Mouse (Mus musculus) MEL (cell line): ENCODE results near the gene Nucb1.
A peak's percentile ranks its signal among the peaks of the same experiment; 100 is the strongest.

Source experiments
- CHD2 ChIP-seq: IDR thresholded peaks from 2 replicates; pipeline ENCODE4 v1.6.1; 2011; ENCODE audit warnings: low read length, improper control_type of control experiment
- CTCF ChIP-seq, 3 experiments: IDR thresholded peaks in 2 of 3; conservative IDR thresholded peaks in 1 of 3; 2 replicates each; pipeline ENCODE4 v1.5.1; 2011 to 2012; ENCODE audit warnings: low read length in 3 of 3, low read depth in 2 of 3, mild to moderate bottlenecking in 2 of 3, improper control_type of control experiment in 1 of 3, inconsistent platforms in 1 of 3, mixed read lengths in 1 of 3, moderate library complexity in 1 of 3; ENCODE audit not compliant: control insufficient read depth in 1 of 3, insufficient read depth in 1 of 3, poor library complexity in 1 of 3, severe bottlenecking in 1 of 3
- EP300 ChIP-seq, 2 experiments: IDR thresholded peaks; 2 replicates each; pipeline ENCODE4 v1.6.1; 2011; ENCODE audit warnings: improper control_type of control experiment in 2 of 2, low read length in 2 of 2, low read depth in 1 of 2, mild to moderate bottlenecking in 1 of 2
- MAFK ChIP-seq: IDR thresholded peaks from 2 replicates; pipeline ENCODE4 v1.6.1; 2011; ENCODE audit warnings: low read depth, mild to moderate bottlenecking, low read length, improper control_type of control experiment, borderline replicate concordance
- MEF2A ChIP-seq: IDR thresholded peaks from 2 replicates; pipeline ENCODE4 v1.6.1; 2014; ENCODE audit warnings: low read depth, mild to moderate bottlenecking, inconsistent platforms, low read length, improper control_type of control experiment; ENCODE audit not compliant: poor library complexity, insufficient replicate concordance, severe bottlenecking; ENCODE audit errors: extremely low read depth
- MXI1 ChIP-seq: IDR thresholded peaks from 2 replicates; pipeline ENCODE4 v1.6.1; 2011; ENCODE audit warnings: mild to moderate bottlenecking, low read depth, low read length, improper control_type of control experiment
- MYB ChIP-seq: IDR thresholded peaks from 2 replicates; pipeline ENCODE4 v1.6.1; 2011; ENCODE audit warnings: mild to moderate bottlenecking, low read depth, low read length, improper control_type of control experiment
- MYC ChIP-seq: IDR thresholded peaks from 2 replicates; pipeline ENCODE4 v1.6.1; 2011; ENCODE audit warnings: low read depth, mild to moderate bottlenecking, low read length, improper control_type of control experiment, moderate library complexity
- NRF1 ChIP-seq: IDR thresholded peaks from 2 replicates; pipeline ENCODE4 v1.6.1; 2014; ENCODE audit warnings: low read depth, mild to moderate bottlenecking, inconsistent platforms, low read length, improper control_type of control experiment, moderate library complexity; ENCODE audit not compliant: poor library complexity, insufficient read depth, severe bottlenecking
- POLR2A ChIP-seq, 2 experiments: IDR thresholded peaks; 2 replicates each; pipeline ENCODE4 v1.6.1; 2011 to 2012; ENCODE audit warnings: low read length in 2 of 2, mild to moderate bottlenecking in 2 of 2, control low read depth in 1 of 2, improper control_type of control experiment in 1 of 2, low read depth in 1 of 2, moderate library complexity in 1 of 2; ENCODE audit not compliant: control insufficient read depth in 1 of 2, insufficient read depth in 1 of 2, poor library complexity in 1 of 2
- POLR2AphosphoS5 ChIP-seq: IDR thresholded peaks from 2 replicates; pipeline ENCODE4 v1.6.1; 2012; ENCODE audit warnings: low read depth, borderline replicate concordance, mild to moderate bottlenecking, inconsistent platforms, low read length, moderate library complexity, mixed read lengths
- TBP ChIP-seq: IDR thresholded peaks from 2 replicates; pipeline ENCODE4 v1.8.0; 2011; ENCODE audit warnings: low read depth, low read length, improper control_type of control experiment
- UBTF ChIP-seq: IDR thresholded peaks from 2 replicates; pipeline ENCODE4 v1.6.1; 2012; ENCODE audit warnings: low read depth, mild to moderate bottlenecking, inconsistent platforms, low read length, improper control_type of control experiment, moderate library complexity, borderline replicate concordance; ENCODE audit not compliant: insufficient read depth
- USF1 ChIP-seq: IDR thresholded peaks from 2 replicates; pipeline ENCODE4 v1.6.1; 2014; ENCODE audit warnings: low read depth, mild to moderate bottlenecking, inconsistent platforms, low read length, improper control_type of control experiment, moderate library complexity

DNA sequence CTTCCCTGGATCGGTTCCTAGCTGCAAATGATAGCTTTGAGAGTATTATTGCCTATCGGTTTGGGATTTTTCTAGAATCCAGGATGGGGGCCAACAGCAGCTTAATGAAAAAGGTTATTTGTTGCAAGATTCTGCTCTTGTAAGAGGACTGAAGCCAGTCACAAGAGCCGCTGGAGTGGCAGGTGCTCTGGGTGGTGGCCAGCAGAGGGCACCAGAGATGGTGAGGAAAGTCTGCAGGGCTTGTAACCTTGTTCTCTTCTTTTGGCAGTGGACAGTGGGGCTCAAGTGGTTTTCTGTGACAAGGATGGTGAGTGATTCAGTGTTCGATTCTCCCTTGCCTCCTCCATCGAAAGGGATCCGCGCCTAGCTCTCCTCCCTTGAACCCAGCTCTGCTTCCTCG, 45.6 kb upstream of the Nucb1 start:
- TF ChIP-seq NRF1, result no peak
- peak; percentile 85 to 92 (median 86) for TF ChIP-seq CTCF (IDR thresholded peaks at IDR 0.05 in 2 of 3, conservative IDR thresholded peaks at IDR 0.05 in 1 of 3; ENCODE audit: control insufficient read depth in 1 of 3, insufficient read depth in 1 of 3, low read depth in 2 of 3, low read length in 3 of 3, poor library complexity in 1 of 3, severe bottlenecking in 1 of 3)
- TF ChIP-seq USF1, result no peak
- TF ChIP-seq MYC, result no peak
- TF ChIP-seq POLR2A (IDR thresholded peaks at IDR 0.05; ENCODE audit: control insufficient read depth in 1 of 2, insufficient read depth in 1 of 2, low read depth in 1 of 2, low read length in 2 of 2, poor library complexity in 1 of 2), result no peak
- TF ChIP-seq MAFK, result no peak
- TF ChIP-seq MYB, result no peak
- TF ChIP-seq EP300 (IDR thresholded peaks at IDR 0.05; ENCODE audit: low read depth in 1 of 2, low read length in 2 of 2), result no peak
- no peak for TF ChIP-seq MEF2A
- TF ChIP-seq UBTF, result no peak
- no peak for TF ChIP-seq POLR2AphosphoS5
- TF ChIP-seq TBP, result no peak
- no peak for TF ChIP-seq CHD2
- TF ChIP-seq MXI1, result no peak
